Mouse (Mus musculus): Measurements from ENCODE around the gene Rgs2. TPM values are rescaled to one million over a fixed set of nuclear protein-coding genes. Genes with fewer than 3 reads are reported as not detected.
A peak's percentile ranks its signal among the peaks of the same experiment; 100 is the strongest.

Rgs2 gene
- total RNA-seq, 2 experiments from 2014 or later, result 31.5 to 37.8 TPM

GRCm38 (mm10) chr1:143984988-143985625 lies 18.9 kb downstream of the Rgs2 start:
- DNase-seq, result no peak

- no peak for DNase-seq
Measured at GRCm38 (mm10) chr1:143982765-143983312, 21.1 kb downstream of the Rgs2 start.

GRCm38 (mm10) chr1:143982085-143982764 lies 21.7 kb downstream of the Rgs2 start:
- no peak for DNase-seq

GRCm38 (mm10) chr1:143980811-143981210 lies 23.1 kb downstream of the Rgs2 start:
- peak; percentile 35 to 45 for DNase-seq

- DNase-seq, result no peak
Measured at GRCm38 (mm10) chr1:143974637-143975036, 29.3 kb downstream of the Rgs2 start.

- no peak for DNase-seq
Measured at GRCm38 (mm10) chr1:143962301-143962700, 41.7 kb downstream of the Rgs2 start.

GRCm38 (mm10) chr1:143960340-143960739 lies 43.6 kb downstream of the Rgs2 start:
- DNase-seq, result no peak

GRCm38 (mm10) chr1:143956090-143956489 lies 47.9 kb downstream of the Rgs2 start:
- DNase-seq, result no peak

GRCm38 (mm10) chr1:143952841-143953240 lies 51.1 kb downstream of the Rgs2 start:
- no peak for DNase-seq

Other genes starting within 250 kb of the Rgs2 start
- 1 to 10 TPM; 8.9 to 9.1 TPM for gene Trove2, start 227.1 kb downstream of the Rgs2 start, total RNA-seq (2021)
- 10 to 100 TPM; 16.3 to 21.1 TPM for gene Uchl5, start 226.9 kb downstream of the Rgs2 start, total RNA-seq (2021)
- not detected for gene Rgs13, start 173.2 kb upstream of the Rgs2 start, total RNA-seq (2021)
- under 1 TPM; 0.64 to 0.69 TPM for gene Rgs1, start 245.1 kb upstream of the Rgs2 start, total RNA-seq (2021)

All from heart, adult 18-20 months (tissue).